In genomic region chr12:8232679-8233078, GRCm38 (mm10) we compare ENCODE assay signal across 8 mouse cellular contexts. TPM values are rescaled to one million over a fixed set of nuclear protein-coding genes. Genes with fewer than 3 reads are reported as not detected.
DNase-seq lines count a peak whose midpoint lies in the region; ATAC-seq and TF ChIP-seq lines count a peak whose summit lies in the region.

No protein-coding gene starts in this region.

- TF ChIP-seq CTCF in spleen, adult 2 months (IDR thresholded peaks at IDR 0.05; ENCODE audit: extremely low read depth, insufficient read depth, insufficient read length, insufficient replicate concordance) = 0 out of 2 replicates have a peak, but pooled peaks have one; percentile 0
- peak; percentile 73 for TF ChIP-seq CTCF in stomach, postnatal 0 days (IDR thresholded peaks at IDR 0.05; ENCODE audit: low read depth)

- H3K9me3 ChIP-seq in stomach, postnatal 0 days (ENCODE audit: control insufficient read depth, low read length) = no peaks in the 10 kb centered on the region

- no peak overlapping the region for H3K4me2 ChIP-seq in stomach, postnatal 0 days (replicated peaks; ENCODE audit: low read depth)

- no peak overlapping the region for H3K9ac ChIP-seq in stomach, postnatal 0 days (ENCODE audit: low read length)

- DNase-seq in frontal cortex, postnatal 10 days (ENCODE audit: low spot score in 2 of 2) = no peak
- DNase-seq in spleen, adult 2 months (ENCODE audit: low read depth in 1 of 2, low spot score in 2 of 2) = no peak
- DNase-seq in spleen, postnatal 10 days (ENCODE audit: low spot score in 2 of 2) = no peak
- peak; percentile 29 for DNase-seq in induced T-regulatory cell, adult 2 months (ENCODE audit: low read depth)
- DNase-seq in stomach, postnatal 0 days (ENCODE audit: low spot score) = peak; percentile 43
- DNase-seq in spleen, adult 12 weeks (ENCODE audit: low spot score) = no peak
- DNase-seq in neural tube, embryonic 10.5 days (ENCODE audit: extremely low spot score, low spot score) = no peak

- peak; percentile 73 for ATAC-seq in frontal cortex, adult (ENCODE audit: low TSS enrichment)
- ATAC-seq in stomach, postnatal 0 days (ENCODE audit: low FRiP score, low TSS enrichment) = peak; percentile 21; the same call in 1 of the 2 replicates

- TF ChIP-seq EP300 in stomach, postnatal 0 days (optimal IDR thresholded peaks at IDR 0.05) = no peak

- H3K4me1 ChIP-seq in spleen, adult 2 months (ENCODE audit: control insufficient read depth, insufficient read depth, insufficient read length) = no peaks in the 10 kb centered on the region
- H3K4me1 ChIP-seq in stomach, postnatal 0 days (replicated peaks; ENCODE audit: control insufficient read depth, insufficient read depth) = no peaks in the 10 kb centered on the region

- H3K27me3 ChIP-seq in spleen, adult 2 months (ENCODE audit: control insufficient read depth, insufficient read depth, low read length) = no peaks in the 10 kb centered on the region
- no peaks in the 10 kb centered on the region for H3K27me3 ChIP-seq in stomach, postnatal 0 days (ENCODE audit: control insufficient read depth, insufficient read depth, low read length)

- no peak for TF ChIP-seq POLR2A in spleen, adult 2 months (IDR thresholded peaks at IDR 0.05; ENCODE audit: low read depth, low read length)

- no peak overlapping the region for H3K4me3 ChIP-seq in spleen, adult 2 months (ENCODE audit: extremely low read depth, insufficient read depth, insufficient read length)
- H3K4me3 ChIP-seq in stomach, postnatal 0 days (ENCODE audit: low read depth, low read length) = no peak overlapping the region

- H3K27ac ChIP-seq in spleen, adult 2 months (ENCODE audit: insufficient read depth, low read length) = no peak overlapping the region
- no peak overlapping the region for H3K27ac ChIP-seq in stomach, postnatal 0 days (replicated peaks)

- peaks cover 4% of the 10 kb centered on the region for H3K36me3 ChIP-seq in spleen, adult 2 months (ENCODE audit: control insufficient read depth, insufficient read depth, low read length)
- peaks cover 6% of the 10 kb centered on the region; the same call in 1 of the 2 replicates for H3K36me3 ChIP-seq in stomach, postnatal 0 days (ENCODE audit: control insufficient read depth, insufficient read depth, low read length)

- WGBS in spleen, adult 2 months = 88% methylated on average over 3 of the region's 3 CpGs
- 84% methylated on average over 3 of the region's 3 CpGs for WGBS in stomach, postnatal 0 days

RNA-seq across cellular contexts. Expression of gene Ldah, which starts 24.8 kb away (rescaled TPM):
- 14.8 and 18.7 TPM in 2 replicates for polyA plus RNA-seq in spleen, adult 2 months (2012; rRNA removed)
- polyA plus RNA-seq in stomach, postnatal 0 days (2015; fragmentation: Nextera tagmentation; extraction: Ambion mirVana) = 58.9 and 64.2 TPM in 2 replicates

Comparison
In these comparisons a context has a peak if more than half of its experiments do, and no peak if none do; other contexts are left out.
1. DNase-seq: peak in induced T-regulatory cell, adult 2 months (single experiment) and stomach, postnatal 0 days (single experiment); none in frontal cortex, postnatal 10 days (0 of 2), spleen, adult 2 months (0 of 2), spleen, postnatal 10 days (0 of 2), spleen, adult 12 weeks (single experiment) and neural tube, embryonic 10.5 days (single experiment).